Mouse (Mus musculus) MEL-GATA-1-ER (cell line): ENCODE data around the gene Jph4.

Source experiments
- DNase-seq: peaks from one replicate; pipeline ENCODE4 v3.0.0-alpha.2; 2012; ENCODE audit warnings: low read depth; ENCODE audit errors: extremely low read depth

The Jph4 gene

DNA sequence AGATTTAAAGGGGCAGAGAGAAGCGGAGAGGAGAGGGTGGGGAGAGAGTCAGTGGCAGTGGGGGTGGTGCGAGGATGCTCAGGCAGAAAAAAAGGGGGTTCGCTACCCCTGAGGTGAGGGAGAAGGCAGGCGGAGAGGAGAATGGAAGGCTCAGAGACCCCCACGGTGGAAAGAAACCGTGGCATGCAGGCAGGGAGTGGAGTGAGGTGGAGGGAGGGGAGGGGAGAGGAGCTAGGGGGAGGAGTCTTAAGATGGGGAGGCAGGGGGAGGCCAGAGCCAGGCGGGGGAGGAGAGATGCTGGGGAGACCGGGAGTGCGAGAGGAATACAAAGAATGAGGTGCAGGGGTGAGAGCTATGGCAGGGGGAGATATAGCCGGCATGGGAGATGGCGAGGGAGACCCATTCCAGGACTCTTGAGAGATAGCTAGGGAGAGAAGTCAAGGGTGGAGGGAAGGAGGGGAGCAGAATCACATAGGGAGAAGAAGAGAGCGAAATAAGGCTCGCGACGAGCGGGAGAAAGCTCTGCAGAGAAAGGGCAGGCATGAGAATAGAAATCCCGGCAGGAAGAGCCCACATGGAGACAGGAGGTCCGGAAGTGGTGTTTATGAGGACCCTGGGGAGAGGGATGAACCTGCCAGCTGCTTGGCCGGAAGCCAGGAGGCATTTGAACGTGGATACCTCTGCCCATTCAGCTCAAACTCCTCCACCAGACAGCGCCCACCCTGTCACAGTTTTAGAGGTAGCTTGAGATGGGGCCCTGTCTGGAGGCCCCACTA, at the start of gene Jph4:
Gene Jph4, minus strand, starts transcription at position 511 of the 776 bp plus-strand sequence.
- no peak for DNase-seq

GRCm38 (mm10) chr14:55164172-55164806, 47.6 kb upstream of the Jph4 start:
- DNase-seq: no peak

DNA sequence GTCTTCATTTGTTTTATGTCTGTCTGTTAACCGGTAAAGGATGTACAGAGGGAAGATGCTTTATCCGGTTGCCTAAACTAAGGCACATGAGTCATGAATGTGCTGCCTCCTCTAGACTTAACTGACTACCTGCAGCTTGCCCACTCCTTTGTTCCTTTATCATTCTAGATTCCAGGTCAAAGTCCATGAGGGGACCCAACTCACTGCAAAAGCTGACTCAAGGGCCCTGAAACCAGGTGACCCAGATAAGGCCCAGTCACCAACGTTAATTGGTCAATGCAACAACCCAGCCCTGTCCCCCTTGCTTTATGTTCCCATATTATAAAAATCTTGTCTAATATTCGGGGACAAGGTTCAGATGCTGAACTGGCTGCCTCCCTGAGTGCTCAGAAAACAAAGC, 45.4 kb upstream of the Jph4 start:
- no peak for DNase-seq

GRCm38 (mm10) chr14:55161098-55161634, 44.4 kb upstream of the Jph4 start:
- peak; percentile 57 for DNase-seq

- DNase-seq: no peak
These were observed 43.7 kb upstream of the Jph4 start for GRCm38 (mm10) chr14:55160251-55161071.

GRCm38 (mm10) chr14:55157322-55158065, 40.8 kb upstream of the Jph4 start:
- no peak for DNase-seq

- no peak for DNase-seq
These were observed 36.3 kb upstream of the Jph4 start for GRCm38 (mm10) chr14:55152951-55153481.

- DNase-seq: peak; percentile 14
These were observed 35.4 kb upstream of the Jph4 start for GRCm38 (mm10) chr14:55152174-55152573.

DNA sequence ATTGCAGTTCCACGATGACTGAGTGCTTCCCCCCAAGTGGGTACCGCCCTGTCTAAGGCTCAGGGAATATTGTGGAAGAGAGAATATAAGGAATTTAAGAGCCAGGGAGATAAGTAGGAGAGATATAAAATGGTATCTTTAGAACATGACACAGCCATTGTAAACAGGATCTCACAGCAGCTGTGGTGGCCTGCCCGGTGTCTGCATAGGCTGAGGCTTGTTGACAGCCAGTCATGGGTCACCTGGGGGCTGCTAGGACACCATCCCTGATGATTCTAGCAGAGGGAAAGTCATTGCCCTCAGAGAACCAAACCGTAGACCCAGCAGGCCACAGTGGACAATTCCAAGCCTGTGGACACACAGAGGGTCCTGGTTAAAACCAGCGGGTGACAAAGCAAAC, 34.2 kb upstream of the Jph4 start:
- DNase-seq: no peak

- no peak for DNase-seq
These were observed 32.3 kb upstream of the Jph4 start for GRCm38 (mm10) chr14:55149041-55149440.

- DNase-seq: peak; percentile 21
These were observed 31.7 kb upstream of the Jph4 start for GRCm38 (mm10) chr14:55148363-55148915.

DNA sequence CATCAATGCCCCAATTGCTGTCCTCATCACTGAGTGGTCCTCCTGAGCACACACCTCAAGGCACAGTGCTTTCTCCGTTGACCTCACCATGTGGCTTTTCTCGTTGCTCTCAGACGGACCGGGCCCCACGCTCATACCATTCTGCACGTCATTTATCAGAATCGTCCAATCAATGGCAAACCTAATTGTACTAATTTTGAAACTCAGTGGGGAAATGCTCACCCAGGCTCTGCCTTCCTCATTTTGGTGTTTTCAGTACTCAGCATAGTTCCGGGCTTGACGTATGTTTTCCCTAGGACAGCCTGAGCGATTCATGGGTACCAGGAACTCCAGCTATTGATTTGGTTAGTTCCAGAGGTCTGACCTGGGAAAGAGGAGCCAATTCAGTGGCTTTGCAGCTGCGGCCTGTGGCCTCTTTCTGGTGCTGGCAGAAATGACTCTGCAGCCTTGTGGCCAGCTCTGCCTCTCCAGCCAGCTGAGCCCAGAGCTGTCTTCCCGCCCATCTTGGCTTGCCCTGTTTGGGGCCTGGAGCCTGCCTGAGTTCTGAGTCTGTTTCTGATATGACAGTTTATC, 30.2 kb upstream of the Jph4 start:
- DNase-seq: no peak

DNA sequence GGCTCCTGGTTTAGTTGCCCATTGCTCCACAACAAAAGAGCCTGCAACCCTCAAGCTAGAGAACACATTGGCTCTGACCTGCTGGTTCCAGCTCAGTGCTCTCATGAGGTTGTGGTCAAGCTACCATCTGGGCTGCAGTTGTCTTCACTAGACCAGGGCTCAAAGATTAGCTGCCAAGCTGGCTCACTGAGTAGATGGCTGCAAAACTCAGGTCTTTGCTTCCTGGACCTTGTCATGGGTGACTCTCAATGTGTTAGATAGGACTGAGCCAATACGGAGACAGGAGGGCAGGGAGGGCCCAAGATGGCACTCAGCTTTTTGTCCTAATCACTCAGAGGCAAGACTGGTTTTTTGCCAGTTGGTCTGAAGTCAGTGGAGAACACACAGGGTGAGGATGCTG, 29.6 kb upstream of the Jph4 start:
- DNase-seq: no peak

GRCm38 (mm10) chr14:55139313-55139712, 22.6 kb upstream of the Jph4 start:
- no peak for DNase-seq

DNA sequence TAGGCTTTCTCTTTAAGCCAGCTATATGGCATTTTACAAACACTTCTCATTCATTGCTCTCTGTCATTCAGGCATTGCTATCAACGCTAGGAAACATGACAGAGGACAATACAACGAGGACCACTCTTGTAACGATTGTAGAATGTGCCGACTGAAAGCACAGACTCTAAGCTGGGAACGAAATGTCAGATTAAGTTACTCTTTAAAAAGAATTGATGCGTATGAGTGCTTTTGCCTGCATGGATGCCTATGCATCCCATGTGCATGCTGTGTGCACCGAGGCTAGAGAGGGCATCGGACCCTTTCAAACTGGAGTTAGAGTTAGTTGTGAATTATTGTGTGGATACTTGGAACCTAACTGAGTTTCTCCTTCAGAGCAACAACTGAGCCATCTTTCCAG, 18.9 kb upstream of the Jph4 start:
- no peak for DNase-seq

DNA sequence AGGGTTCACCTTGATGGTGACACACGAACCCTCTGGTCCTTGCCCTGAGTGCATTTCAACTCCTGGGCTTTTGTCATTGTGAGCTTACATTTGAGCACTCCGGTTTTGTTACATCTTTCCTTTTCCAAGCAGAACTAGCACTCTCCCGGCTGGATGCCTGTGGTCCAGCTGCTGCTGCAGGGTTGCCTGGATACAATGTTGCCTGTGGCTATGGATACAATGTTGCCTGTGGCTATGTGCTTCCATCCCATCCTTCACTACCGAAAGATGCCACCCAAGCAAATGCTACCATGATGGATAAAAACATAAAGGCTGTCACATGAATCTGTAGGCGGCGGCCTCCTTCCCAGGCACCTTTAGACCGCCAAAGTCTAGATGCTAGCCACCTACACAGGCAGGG, 9.8 kb upstream of the Jph4 start:
- DNase-seq: no peak

- no peak for DNase-seq
These were observed 9.0 kb upstream of the Jph4 start for GRCm38 (mm10) chr14:55125711-55126110.

- no peak for DNase-seq
These were observed 5.6 kb upstream of the Jph4 start for GRCm38 (mm10) chr14:55122359-55122758.

GRCm38 (mm10) chr14:55121947-55122346, 5.2 kb upstream of the Jph4 start:
- peak; percentile 15 for DNase-seq

DNA sequence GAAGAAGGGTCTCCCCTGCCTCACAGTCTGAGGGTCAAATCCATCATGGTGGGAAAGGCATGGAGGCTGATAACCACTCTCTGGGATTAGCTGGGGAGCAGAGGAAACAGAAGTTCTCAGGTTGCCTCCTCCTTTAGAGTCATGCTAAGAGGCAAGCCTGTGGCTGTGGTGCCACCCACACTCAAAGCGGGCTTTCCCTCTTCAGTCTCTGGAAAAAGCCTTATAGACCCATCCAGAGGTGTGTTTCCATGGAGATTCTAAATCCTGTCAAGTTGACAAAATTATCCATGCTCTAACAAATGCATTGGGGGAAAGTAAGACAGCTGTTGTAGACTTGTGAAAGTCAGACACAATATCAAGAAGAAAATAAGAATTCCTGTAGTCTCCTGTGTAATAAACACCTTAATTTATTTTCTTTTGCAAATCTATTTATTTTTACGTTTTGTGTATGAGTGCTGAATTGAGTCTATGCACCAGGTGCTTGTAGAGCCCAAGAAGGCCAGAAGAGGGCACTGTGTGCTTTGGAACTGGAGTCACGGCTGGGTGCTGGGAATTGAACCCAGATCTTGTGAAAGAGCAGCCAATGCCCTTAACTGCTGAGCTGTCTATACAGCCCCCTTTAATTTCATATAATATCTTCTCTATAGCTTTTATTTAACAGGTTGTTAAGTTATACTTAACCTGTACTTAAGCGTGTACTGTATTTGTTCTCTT, 2.8 kb upstream of the Jph4 start:
- peak; percentile 15 for DNase-seq
